Mouse (Mus musculus): ENCODE measurements at regions not wholly inside any gene's neighbourhood (a gene's known extent, or its start where the extent isn't known, plus 50 kb on each side); places are given as distances from the start of the nearest gene placed in this dataset.

DNA sequence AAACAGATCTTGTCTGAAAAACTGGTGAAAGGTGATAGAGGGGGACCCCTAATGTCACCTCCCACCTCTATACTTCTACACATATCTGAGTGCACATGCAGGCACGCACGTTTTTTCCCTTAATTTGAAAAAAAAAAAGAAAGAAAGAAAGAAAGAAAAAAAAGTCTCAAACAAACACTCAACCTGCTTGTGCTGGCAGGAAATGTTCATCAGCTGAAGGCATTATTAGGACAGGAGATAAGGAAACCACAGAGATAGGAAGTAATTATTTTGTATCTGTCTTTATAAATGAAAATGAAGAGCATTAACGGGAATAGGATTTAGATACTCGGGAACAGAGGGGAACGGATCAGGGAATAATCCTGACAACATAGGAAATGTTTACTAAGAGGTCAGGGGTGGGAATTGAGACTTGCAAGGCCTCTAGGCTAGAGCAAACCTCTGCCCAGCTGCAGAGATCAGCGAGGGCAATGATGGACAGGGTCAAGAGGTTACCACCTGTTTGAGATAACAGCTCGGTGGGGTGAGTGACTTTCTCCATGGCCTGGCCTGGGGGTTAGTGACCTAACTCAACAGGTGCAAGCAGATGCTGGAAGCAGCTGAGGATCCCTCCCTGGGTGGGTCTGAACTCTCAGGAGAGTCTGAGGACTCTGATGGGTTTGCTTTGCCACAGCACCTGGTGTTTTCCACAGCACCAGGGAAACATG, 129.7 kb upstream of the Cadm1 start:
- Histone ChIP-seq H3K27me3 (replicated peaks) (peaks cover 100% of the 10 kb centered on the region), H3K4me1 (peaks cover 7% of the 10 kb centered on the region; the same call in 1 of the 2 replicates), H3K4me3 (no peak overlapping the region), H3K9ac (no peak overlapping the region; the same call in 1 of the 2 replicates), H3K27ac (replicated peaks) (no peak overlapping the region), H3K36me3 (no peaks in the 10 kb centered on the region), H3K4me2 (no peak overlapping the region), H3K9me3 (no peaks in the 10 kb centered on the region)
- WGBS, result 34% methylated on average over 7 of the region's 7 CpGs
- no peak for ATAC-seq (ENCODE audit: extremely low read depth, insufficient number of reproducible peaks, low FRiP score, low TSS enrichment)

DNA sequence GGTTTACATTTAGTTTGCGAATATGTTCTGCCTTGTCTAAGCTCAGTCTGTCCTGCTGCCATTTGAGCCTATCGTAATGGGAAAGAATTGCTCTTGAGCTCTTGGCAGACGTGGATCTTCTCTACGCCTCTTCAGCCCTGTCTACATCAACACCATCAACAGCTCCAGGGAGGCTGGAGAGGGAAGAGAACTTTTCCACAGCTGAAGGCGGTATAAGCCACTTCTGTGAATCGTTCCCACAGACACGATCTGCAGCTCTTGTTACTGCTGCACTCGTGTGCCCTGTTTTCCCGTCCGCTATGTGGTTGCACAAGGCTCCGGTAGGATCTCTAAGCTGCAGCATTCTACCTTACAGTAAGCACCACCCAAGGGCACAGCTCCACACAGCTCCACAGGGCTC, 128.5 kb upstream of the Cadm1 start:
- Histone ChIP-seq H3K4me1 (peaks cover 14% of the 10 kb centered on the region), H3K9me3 (no peaks in the 10 kb centered on the region), H3K9ac (no peak overlapping the region), H3K4me3 (no peak overlapping the region), H3K36me3 (no peaks in the 10 kb centered on the region), H3K27me3 (replicated peaks) (peaks cover 100% of the 10 kb centered on the region), H3K27ac (replicated peaks) (no peak overlapping the region), H3K4me2 (no peak overlapping the region)
- 70% methylated on average over 11 of the region's 11 CpGs for WGBS
- no peak for ATAC-seq (ENCODE audit: extremely low read depth, insufficient number of reproducible peaks, low FRiP score, low TSS enrichment)

DNA sequence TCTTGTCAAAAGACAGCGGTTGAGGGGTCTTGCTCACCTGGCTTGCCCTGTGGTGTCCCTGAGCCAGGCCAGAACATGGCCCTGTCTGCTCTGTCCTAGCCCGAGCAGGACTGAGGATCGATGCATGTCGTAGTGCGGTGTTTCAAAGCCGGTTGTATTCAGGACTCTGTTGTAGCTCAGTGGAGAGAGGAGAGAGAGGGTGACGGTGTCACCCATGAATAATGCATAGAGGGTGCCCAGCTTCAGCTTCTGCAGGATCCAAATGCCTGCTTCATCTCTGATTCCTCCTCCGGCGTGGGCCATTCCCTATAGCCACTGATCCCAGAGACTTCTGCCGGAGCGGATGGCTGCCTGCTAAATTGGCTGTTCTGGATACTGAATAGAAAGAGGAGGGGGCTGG, 126.7 kb upstream of the Cadm1 start:
- Histone ChIP-seq H3K4me2 (no peak overlapping the region), H3K27me3 (replicated peaks) (peaks cover 96% of the 10 kb centered on the region), H3K27ac (replicated peaks) (no peak overlapping the region), H3K4me3 (no peak overlapping the region), H3K9me3 (no peaks in the 10 kb centered on the region), H3K9ac (no peak overlapping the region), H3K4me1 (peaks cover 31% of the 10 kb centered on the region), H3K36me3 (no peaks in the 10 kb centered on the region)
- no peak for ATAC-seq (ENCODE audit: extremely low read depth, insufficient number of reproducible peaks, low FRiP score, low TSS enrichment)
- WGBS, result 70% methylated on average over 11 of the region's 11 CpGs

DNA sequence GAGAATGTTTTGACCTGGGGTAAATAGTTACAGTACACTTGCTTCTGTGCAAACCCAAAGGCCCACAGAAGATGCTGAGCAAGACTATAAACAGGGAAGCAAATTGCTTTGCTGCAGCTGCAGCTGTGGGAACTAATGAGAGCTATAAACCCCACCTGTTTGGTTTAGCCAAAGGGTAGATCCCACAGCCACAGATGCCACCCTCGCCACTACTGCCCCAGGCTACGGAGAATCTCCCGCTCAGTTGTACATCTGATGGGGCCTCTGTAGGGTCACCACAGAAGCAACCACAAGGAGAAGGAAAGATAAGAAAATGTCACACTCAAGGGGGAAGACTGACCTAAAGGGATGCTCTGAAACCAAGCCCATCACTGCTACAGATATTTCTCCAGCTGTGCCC, 125.2 kb upstream of the Cadm1 start:
- 76% methylated on average over 3 of the region's 3 CpGs for WGBS
- Histone ChIP-seq H3K4me2 (no peak overlapping the region), H3K27me3 (replicated peaks) (peaks cover 96% of the 10 kb centered on the region), H3K9ac (no peak overlapping the region), H3K4me1 (peaks cover 25% of the 10 kb centered on the region), H3K27ac (replicated peaks) (no peak overlapping the region), H3K9me3 (no peaks in the 10 kb centered on the region), H3K4me3 (no peak overlapping the region), H3K36me3 (no peaks in the 10 kb centered on the region)
- ATAC-seq (ENCODE audit: extremely low read depth, insufficient number of reproducible peaks, low FRiP score, low TSS enrichment), result no peak

GRCm38 (mm10) chr9:47405547-47405946, 124.4 kb upstream of the Cadm1 start:
- WGBS, result 71% methylated on average over 4 of the region's 4 CpGs
- Histone ChIP-seq H3K4me1 (peaks cover 24% of the 10 kb centered on the region), H3K36me3 (no peaks in the 10 kb centered on the region), H3K4me2 (no peak overlapping the region), H3K4me3 (no peak overlapping the region), H3K27me3 (replicated peaks) (peaks cover 96% of the 10 kb centered on the region), H3K27ac (replicated peaks) (no peak overlapping the region), H3K9me3 (no peaks in the 10 kb centered on the region), H3K9ac (no peak overlapping the region)
- ATAC-seq (ENCODE audit: extremely low read depth, insufficient number of reproducible peaks, low FRiP score, low TSS enrichment), result no peak

GRCm38 (mm10) chr9:47407007-47407670, 122.8 kb upstream of the Cadm1 start:
- WGBS, result 4% methylated on average over 7 of the region's 7 CpGs

DNA sequence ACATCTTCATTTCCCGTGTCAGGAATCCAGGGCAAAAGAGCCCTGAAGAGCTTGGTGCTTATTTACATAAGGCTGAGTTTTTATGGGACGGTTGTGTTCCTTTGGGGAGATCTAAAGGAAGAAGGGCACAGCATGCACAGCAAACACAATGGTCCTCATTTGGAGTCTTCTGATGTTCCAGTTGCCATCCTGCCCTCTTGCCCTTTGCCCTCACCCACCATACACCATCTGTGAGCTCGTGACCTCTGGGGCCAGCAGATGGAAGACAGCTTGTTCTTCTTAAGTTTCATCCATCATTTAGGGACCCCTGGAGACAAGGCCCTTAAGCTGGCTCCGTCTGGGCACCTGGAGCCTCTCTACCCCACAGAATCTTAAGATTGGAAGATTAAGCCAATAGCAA, 121.9 kb upstream of the Cadm1 start:
- 51% methylated on average over 4 of the region's 4 CpGs for WGBS

More at GRCm38 (mm10) chr9:47407007-47407670, 122.8 kb upstream of the Cadm1 start:
- Histone ChIP-seq H3K9me3 (no peaks in the 10 kb centered on the region), H3K27ac (replicated peaks) (0 out of 2 replicates have a peak overlapping the region, but pooled peaks have one; percentile 6), H3K4me3 (no peak overlapping the region), H3K27me3 (replicated peaks) (peaks cover 96% of the 10 kb centered on the region), H3K4me2 (peak overlapping the region; percentile 45), H3K4me1 (peaks cover 26% of the 10 kb centered on the region), H3K36me3 (no peaks in the 10 kb centered on the region), H3K9ac (no peak overlapping the region)
- ATAC-seq (ENCODE audit: extremely low read depth, insufficient number of reproducible peaks, low FRiP score, low TSS enrichment), result peak; percentile 62; the same call in 1 of the 2 replicates

GRCm38 (mm10) chr9:47409579-47409978, 120.4 kb upstream of the Cadm1 start:
- no peak for ATAC-seq (ENCODE audit: extremely low read depth, insufficient number of reproducible peaks, low FRiP score, low TSS enrichment)
- Histone ChIP-seq H3K4me2 (no peak overlapping the region), H3K36me3 (no peaks in the 10 kb centered on the region), H3K4me1 (peaks cover 32% of the 10 kb centered on the region), H3K27ac (replicated peaks) (no peak overlapping the region), H3K27me3 (replicated peaks) (peaks cover 93% of the 10 kb centered on the region), H3K9ac (no peak overlapping the region), H3K9me3 (no peaks in the 10 kb centered on the region), H3K4me3 (no peak overlapping the region)
- WGBS, result 83% methylated on average over 6 of the region's 6 CpGs

More for the DNA sequence above, 121.9 kb upstream of the Cadm1 start:
- Histone ChIP-seq H3K27ac (replicated peaks) (no peak overlapping the region), H3K4me3 (no peak overlapping the region), H3K9ac (no peak overlapping the region), H3K4me1 (peaks cover 28% of the 10 kb centered on the region), H3K9me3 (no peaks in the 10 kb centered on the region), H3K4me2 (no peak overlapping the region), H3K27me3 (replicated peaks) (peaks cover 96% of the 10 kb centered on the region), H3K36me3 (no peaks in the 10 kb centered on the region)
- no peak for ATAC-seq (ENCODE audit: extremely low read depth, insufficient number of reproducible peaks, low FRiP score, low TSS enrichment)

DNA sequence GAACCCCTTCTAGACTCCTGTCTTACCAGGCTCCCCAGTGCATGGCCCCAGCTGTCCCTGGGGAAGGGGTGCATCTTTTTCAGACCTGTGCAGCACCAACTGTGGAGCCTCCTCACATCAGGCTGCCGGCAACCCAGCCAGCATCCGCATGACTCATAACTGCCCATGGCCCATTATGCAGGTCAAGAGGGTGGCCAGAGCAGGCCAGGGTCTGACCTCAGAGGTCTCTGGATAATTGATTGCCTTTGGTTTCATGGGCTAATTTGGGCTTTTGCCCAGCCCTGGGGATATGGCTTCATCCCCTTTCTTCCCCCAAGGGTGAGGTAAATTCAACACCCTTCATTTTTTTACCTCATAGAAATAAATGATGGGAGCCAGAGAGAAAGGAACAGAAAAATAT, 117.2 kb upstream of the Cadm1 start:
- H3K9ac ChIP-seq, result no peak overlapping the region
- H3K9me3 ChIP-seq, result no peaks in the 10 kb centered on the region
- no peak for ATAC-seq (ENCODE audit: extremely low read depth, insufficient number of reproducible peaks, low FRiP score, low TSS enrichment)
- peaks cover 18% of the 10 kb centered on the region for H3K4me1 ChIP-seq
- H3K27me3 ChIP-seq (replicated peaks), result peaks cover 97% of the 10 kb centered on the region
- 51% methylated on average over 2 of the region's 2 CpGs for WGBS
- H3K36me3 ChIP-seq, result no peaks in the 10 kb centered on the region
- no peak overlapping the region for H3K4me2 ChIP-seq
- H3K4me3 ChIP-seq, result no peak overlapping the region
- no peak overlapping the region for H3K27ac ChIP-seq (replicated peaks)

GRCm38 (mm10) chr9:47414350-47414988, 115.5 kb upstream of the Cadm1 start:
- no peak for ATAC-seq (ENCODE audit: extremely low read depth, insufficient number of reproducible peaks, low FRiP score, low TSS enrichment)
- Histone ChIP-seq H3K9ac (no peak overlapping the region), H3K27ac (replicated peaks) (no peak overlapping the region), H3K9me3 (no peaks in the 10 kb centered on the region), H3K27me3 (replicated peaks) (peaks cover 97% of the 10 kb centered on the region), H3K4me2 (no peak overlapping the region), H3K36me3 (no peaks in the 10 kb centered on the region), H3K4me3 (no peak overlapping the region), H3K4me1 (peaks cover 14% of the 10 kb centered on the region)
- 37% methylated on average over 8 of the region's 8 CpGs for WGBS

DNA sequence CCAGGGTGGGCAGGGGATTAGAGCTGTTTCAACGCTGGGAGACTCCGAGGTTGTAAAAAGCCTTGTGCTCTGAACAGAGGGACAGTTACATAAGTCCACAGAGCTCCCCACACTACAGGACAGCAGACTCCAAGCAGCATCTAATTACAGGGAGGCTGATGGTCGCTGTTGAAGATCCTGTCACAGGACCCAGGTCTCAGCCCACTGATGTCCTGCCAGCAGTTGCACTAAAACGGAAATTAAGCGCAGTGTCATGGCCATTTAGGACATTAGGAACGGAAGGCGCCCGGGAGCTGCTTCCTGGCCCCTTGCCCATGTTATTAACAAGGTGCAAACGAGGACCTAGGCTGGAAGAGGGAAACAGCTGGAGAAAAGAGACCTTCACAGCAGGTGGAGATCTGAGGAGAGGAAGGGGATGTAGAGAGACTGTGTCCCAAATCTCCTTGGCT, 107.8 kb upstream of the Cadm1 start:
- WGBS, result 12% methylated on average over 9 of the region's 9 CpGs
- no peak for ATAC-seq (ENCODE audit: extremely low read depth, insufficient number of reproducible peaks, low FRiP score, low TSS enrichment)
- no peak overlapping the region for H3K4me3 ChIP-seq
- no peak overlapping the region for H3K27ac ChIP-seq (replicated peaks)
- H3K9me3 ChIP-seq, result no peaks in the 10 kb centered on the region
- H3K4me1 ChIP-seq, result peaks cover 22% of the 10 kb centered on the region
- peaks cover 90% of the 10 kb centered on the region for H3K27me3 ChIP-seq (replicated peaks)
- H3K9ac ChIP-seq, result no peak overlapping the region
- no peaks in the 10 kb centered on the region for H3K36me3 ChIP-seq
- 0 out of 2 replicates have a peak overlapping the region, but pooled peaks have one; percentile 11 for H3K4me2 ChIP-seq

Measured in heart, embryonic 13.5 days (tissue).